Mouse (Mus musculus) kidney, adult 2 months (tissue): ENCODE data around the gene Nupr1l.

Experiments used
- CTCF ChIP-seq: fragments of 200-500 bp; conservative IDR thresholded peaks from 2 replicates; pipeline ENCODE4 v1.5.1; 2011; ENCODE audit warnings: low read depth, mild to moderate bottlenecking, control low read depth, low read length, moderate library complexity, mixed read lengths; ENCODE audit not compliant: insufficient read depth, insufficient read length
- POLR2A ChIP-seq: fragments of 200-500 bp; IDR thresholded peaks from one replicate; pipeline ENCODE4 v1.6.1; 2011; ENCODE audit warnings: low read depth, low read length, control low read depth

- no peak for TF ChIP-seq POLR2A
- TF ChIP-seq CTCF = no peak
These were observed 34.4 kb upstream of the Nupr1l start for GRCm38 (mm10) chr5:129873942-129874341.
